Mouse (Mus musculus) liver, adult 2 months (tissue): ENCODE data around the gene 2210408I21Rik.

Source experiments
- CTCF ChIP-seq: fragments of 200-500 bp; IDR thresholded peaks from 2 replicates; pipeline ENCODE4 v1.5.1; 2011; ENCODE audit warnings: low read depth, low read length, control low read depth
- POLR2A ChIP-seq: fragments of 200-500 bp; IDR thresholded peaks from 2 replicates; pipeline ENCODE4 v1.6.1; 2011; ENCODE audit warnings: low read length, control low read depth; ENCODE audit not compliant: insufficient read depth; ENCODE audit errors: extremely low read depth

DNA sequence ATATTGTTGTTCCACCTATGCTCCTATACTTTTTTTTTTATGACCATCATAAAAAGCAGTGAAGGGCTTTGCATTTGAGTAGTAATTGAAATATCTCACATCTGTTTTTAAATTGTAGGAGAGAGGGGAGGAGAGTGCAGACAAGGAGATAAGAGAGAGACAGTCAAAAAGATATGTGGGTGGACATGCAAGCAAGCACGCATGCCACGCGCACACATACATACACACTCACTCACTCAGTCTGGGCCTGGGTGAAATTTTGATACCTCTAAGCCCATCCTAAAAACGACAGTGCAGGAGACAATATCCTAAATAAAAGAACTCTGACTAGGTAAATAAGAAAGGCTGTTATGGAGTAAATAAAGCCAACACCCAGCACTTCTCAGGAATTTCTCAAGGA is 16.6 kb upstream of the 2210408I21Rik start:
- no peak for TF ChIP-seq POLR2A
- TF ChIP-seq CTCF = no peak
